Mouse (Mus musculus): ENCODE results near the gene BC052040. TPM values are rescaled to one million over a fixed set of nuclear protein-coding genes. Genes with fewer than 3 reads are reported as not detected.

BC052040 gene
- total RNA-seq (2021), result 1 to 10 TPM; 7.4 to 7.6 TPM
- long read RNA-seq, transcript BC052040-201 (11 exons, 2,735 nt), result major isoform, 9 of 15 reads
- long read RNA-seq, partial matches to known transcripts, result 0 of 15 reads
- long read RNA-seq, other reads (novel, unspliced or antisense), result 6 of 15 reads

- DNase-seq (ENCODE audit: low spot score in 2 of 2), result peak; percentile 84 to 91
Measured at GRCm38 (mm10) chr2:115581241-115581988, at the start of gene BC052040. BC052040 (plus strand) TSS chr2:115581716.

GRCm38 (mm10) chr2:115538009-115538690, 43.4 kb upstream of the BC052040 start:
- DNase-seq (ENCODE audit: low spot score in 2 of 2), result no peak

GRCm38 (mm10) chr2:115538691-115539283, 42.7 kb upstream of the BC052040 start:
- DNase-seq (ENCODE audit: low spot score in 2 of 2), result no peak

- DNase-seq (ENCODE audit: low spot score in 2 of 2), result no peak
Measured at GRCm38 (mm10) chr2:115539731-115540130, 41.8 kb upstream of the BC052040 start.

- no peak for DNase-seq (ENCODE audit: low spot score in 2 of 2)
Measured at GRCm38 (mm10) chr2:115542401-115543123, 39.0 kb upstream of the BC052040 start.

GRCm38 (mm10) chr2:115543212-115543611, 38.3 kb upstream of the BC052040 start:
- no peak for DNase-seq (ENCODE audit: low spot score in 2 of 2)

GRCm38 (mm10) chr2:115551901-115552300, 29.6 kb upstream of the BC052040 start:
- DNase-seq (ENCODE audit: low spot score in 2 of 2), result no peak

GRCm38 (mm10) chr2:115562155-115562827, 19.2 kb upstream of the BC052040 start:
- no peak for DNase-seq (ENCODE audit: low spot score in 2 of 2)

- no peak for DNase-seq (ENCODE audit: low spot score in 2 of 2)
Measured at GRCm38 (mm10) chr2:115563436-115564093, 18.0 kb upstream of the BC052040 start.

GRCm38 (mm10) chr2:115571996-115572395, 9.5 kb upstream of the BC052040 start:
- DNase-seq (ENCODE audit: low spot score in 2 of 2), result no peak

GRCm38 (mm10) chr2:115574802-115575201, 6.7 kb upstream of the BC052040 start:
- no peak for DNase-seq (ENCODE audit: low spot score in 2 of 2)

GRCm38 (mm10) chr2:115579171-115579900, 2.2 kb upstream of the BC052040 start:
- DNase-seq (ENCODE audit: low spot score in 2 of 2), result no peak

GRCm38 (mm10) chr2:115579976-115580375, 1.5 kb upstream of the BC052040 start:
- DNase-seq (ENCODE audit: low spot score in 2 of 2), result no peak

GRCm38 (mm10) chr2:115581989-115582608, 583 bp downstream of the BC052040 start:
- DNase-seq (ENCODE audit: low spot score in 2 of 2), result no peak

GRCm38 (mm10) chr2:115583776-115584175, 2.3 kb downstream of the BC052040 start:
- DNase-seq (ENCODE audit: low spot score in 2 of 2), result no peak

- DNase-seq (ENCODE audit: low spot score in 2 of 2), result no peak
Measured at GRCm38 (mm10) chr2:115590602-115591001, 9.1 kb downstream of the BC052040 start.

GRCm38 (mm10) chr2:115592651-115593119, 11.2 kb downstream of the BC052040 start:
- DNase-seq (ENCODE audit: low spot score in 2 of 2), result peak; percentile 31 to 66

- no peak for DNase-seq (ENCODE audit: low spot score in 2 of 2)
Measured at GRCm38 (mm10) chr2:115597017-115597416, 15.5 kb downstream of the BC052040 start.

GRCm38 (mm10) chr2:115598266-115598665, 16.8 kb downstream of the BC052040 start:
- DNase-seq (ENCODE audit: low spot score in 2 of 2), result no peak

Measured in layer of hippocampus, adult 18-20 months (tissue).